Mouse (Mus musculus): ENCODE measurements around the gene Tlr7. TPM values are rescaled to one million over a fixed set of nuclear protein-coding genes. Genes with fewer than 3 reads are reported as not detected.

Gene Tlr7
- polyA plus RNA-seq (2012; rRNA removed): 0.38 and 0.60 TPM in 2 replicates

GRCm38 (mm10) chrX:167330399-167330798 is at the start of gene Tlr7:
Gene Tlr7 (minus strand): TSS chrX:167330558.

GRCm38 (mm10) chrX:167264086-167264485 is 66.3 kb downstream of the Tlr7 start, which contains the start of gene Tlr8:
Gene Tlr8 (minus strand): TSS chrX:167264329.

Other genes starting within 250 kb of the Tlr7 start
- gene Tmsb4x, start 121.2 kb downstream of the Tlr7 start, polyA plus RNA-seq (2012; rRNA removed): 2,860 and 3,469 TPM in 2 replicates
- 0.20 and 0.51 TPM in 2 replicates for gene Tlr8, start 66.2 kb downstream of the Tlr7 start, polyA plus RNA-seq (2012; rRNA removed)
- gene Prps2, start 52.2 kb upstream of the Tlr7 start, polyA plus RNA-seq (2012; rRNA removed): 6.8 and 8.2 TPM in 2 replicates

Measured in central nervous system, embryonic 14 days (tissue).